Mouse (Mus musculus): ENCODE measurements around the gene Abcb9. TPM values are rescaled to one million over a fixed set of nuclear protein-coding genes. Genes with fewer than 3 reads are reported as not detected.
A peak's percentile ranks its signal among the peaks of the same experiment; 100 is the strongest.

The Abcb9 gene
- polyA plus RNA-seq, 1 experiment from 2014 or later = 3.7 TPM

- no peaks in the 10 kb centered on the region for H3K27me3 ChIP-seq (ENCODE audit: insufficient read depth, low read length)
- no peak for TF ChIP-seq EP300 (IDR thresholded peaks at IDR 0.05; ENCODE audit: low read depth)
- no peak for TF ChIP-seq CTCF (IDR thresholded peaks at IDR 0.05; ENCODE audit: low read depth)
Measured at GRCm38 (mm10) chr5:124076559-124076958, 19.0 kb downstream of the Abcb9 start.

GRCm38 (mm10) chr5:124075716-124076115 is 19.9 kb downstream of the Abcb9 start:
- Histone ChIP-seq H3K4me1 (ENCODE audit: insufficient read depth) (peaks cover 30% of the 10 kb centered on the region), H3K27me3 (ENCODE audit: insufficient read depth, low read length) (no peaks in the 10 kb centered on the region), H3K4me3 (ENCODE audit: low read depth, low read length) (no peak overlapping the region), H3K36me3 (replicated peaks; ENCODE audit: insufficient read depth, low read length) (no peaks in the 10 kb centered on the region), H3K9ac (replicated peaks) (no peak overlapping the region), H3K9me3 (ENCODE audit: low read length) (no peaks in the 10 kb centered on the region), H3K4me2 (ENCODE audit: low read depth, low read length) (no peak overlapping the region), H3K27ac (ENCODE audit: low read depth) (no peak overlapping the region)
- TF ChIP-seq CTCF (IDR thresholded peaks at IDR 0.05; ENCODE audit: low read depth) (no peak), EP300 (IDR thresholded peaks at IDR 0.05; ENCODE audit: low read depth) (no peak)
- ATAC-seq (no peak), DNase-seq (no peak)
- 55% methylated on average over 9 of the region's 9 CpGs for WGBS (ENCODE audit: insufficient replicate concordance)

More at GRCm38 (mm10) chr5:124076559-124076958, 19.0 kb downstream of the Abcb9 start:
- peak; percentile 83 for ATAC-seq
- Histone ChIP-seq H3K9me3 (ENCODE audit: low read length) (no peaks in the 10 kb centered on the region), H3K4me2 (ENCODE audit: low read depth, low read length) (no peak overlapping the region), H3K4me3 (ENCODE audit: low read depth, low read length) (no peak overlapping the region), H3K9ac (replicated peaks) (no peak overlapping the region), H3K27ac (ENCODE audit: low read depth) (peak overlapping the region; percentile 34), H3K36me3 (replicated peaks; ENCODE audit: insufficient read depth, low read length) (no peaks in the 10 kb centered on the region), H3K4me1 (ENCODE audit: insufficient read depth) (peaks cover 30% of the 10 kb centered on the region)
- 60% methylated on average over 9 of the region's 9 CpGs for WGBS (ENCODE audit: insufficient replicate concordance)
- no peak for DNase-seq

GRCm38 (mm10) chr5:124074845-124075307 is 20.7 kb downstream of the Abcb9 start:
- no peak for TF ChIP-seq EP300 (IDR thresholded peaks at IDR 0.05; ENCODE audit: low read depth)
- TF ChIP-seq CTCF (IDR thresholded peaks at IDR 0.05; ENCODE audit: low read depth) = no peak
- Histone ChIP-seq H3K4me1 (ENCODE audit: insufficient read depth) (peaks cover 30% of the 10 kb centered on the region), H3K9ac (replicated peaks) (no peak overlapping the region), H3K27me3 (ENCODE audit: insufficient read depth, low read length) (no peaks in the 10 kb centered on the region), H3K9me3 (ENCODE audit: low read length) (no peaks in the 10 kb centered on the region), H3K27ac (ENCODE audit: low read depth) (no peak overlapping the region), H3K36me3 (replicated peaks; ENCODE audit: insufficient read depth, low read length) (no peaks in the 10 kb centered on the region), H3K4me2 (ENCODE audit: low read depth, low read length) (no peak overlapping the region), H3K4me3 (ENCODE audit: low read depth, low read length) (no peak overlapping the region)
- no peak for DNase-seq
- 0 out of 2 replicates have a peak, but pooled peaks have one; percentile 5 for ATAC-seq
- WGBS (ENCODE audit: insufficient replicate concordance) = 24% methylated on average over 10 of the region's 10 CpGs

GRCm38 (mm10) chr5:124073682-124074081 is 21.9 kb downstream of the Abcb9 start:
- ATAC-seq = no peak
- TF ChIP-seq CTCF (IDR thresholded peaks at IDR 0.05; ENCODE audit: low read depth) (no peak), EP300 (IDR thresholded peaks at IDR 0.05; ENCODE audit: low read depth) (no peak)
- DNase-seq = no peak
- Histone ChIP-seq H3K9ac (replicated peaks) (0 out of 2 replicates have a peak overlapping the region, but pooled peaks have one; percentile 3), H3K9me3 (ENCODE audit: low read length) (no peaks in the 10 kb centered on the region), H3K4me1 (ENCODE audit: insufficient read depth) (peaks cover 26% of the 10 kb centered on the region), H3K27ac (ENCODE audit: low read depth) (no peak overlapping the region), H3K4me3 (ENCODE audit: low read depth, low read length) (no peak overlapping the region), H3K36me3 (replicated peaks; ENCODE audit: insufficient read depth, low read length) (no peaks in the 10 kb centered on the region), H3K4me2 (ENCODE audit: low read depth, low read length) (no peak overlapping the region), H3K27me3 (ENCODE audit: insufficient read depth, low read length) (no peaks in the 10 kb centered on the region)
- WGBS (ENCODE audit: insufficient replicate concordance) = 60% methylated on average over 9 of the region's 9 CpGs

GRCm38 (mm10) chr5:124069657-124070056 is 25.9 kb downstream of the Abcb9 start:
- Histone ChIP-seq H3K9me3 (ENCODE audit: low read length) (no peaks in the 10 kb centered on the region), H3K4me3 (ENCODE audit: low read depth, low read length) (no peak overlapping the region), H3K4me2 (ENCODE audit: low read depth, low read length) (no peak overlapping the region), H3K27ac (ENCODE audit: low read depth) (no peak overlapping the region), H3K4me1 (ENCODE audit: insufficient read depth) (peaks cover 8% of the 10 kb centered on the region; the same call in 1 of the 2 replicates), H3K36me3 (replicated peaks; ENCODE audit: insufficient read depth, low read length) (no peaks in the 10 kb centered on the region), H3K9ac (replicated peaks) (no peak overlapping the region), H3K27me3 (ENCODE audit: insufficient read depth, low read length) (no peaks in the 10 kb centered on the region)
- 60% methylated on average over 3 of the region's 3 CpGs for WGBS (ENCODE audit: insufficient replicate concordance)
- TF ChIP-seq EP300 (IDR thresholded peaks at IDR 0.05; ENCODE audit: low read depth) (no peak), CTCF (IDR thresholded peaks at IDR 0.05; ENCODE audit: low read depth) (no peak)
- no peak for DNase-seq
- ATAC-seq = no peak

- no peak for TF ChIP-seq CTCF (IDR thresholded peaks at IDR 0.05; ENCODE audit: low read depth)
- TF ChIP-seq EP300 (IDR thresholded peaks at IDR 0.05; ENCODE audit: low read depth) = no peak
- Histone ChIP-seq H3K9me3 (ENCODE audit: low read length) (no peaks in the 10 kb centered on the region), H3K4me3 (ENCODE audit: low read depth, low read length) (no peak overlapping the region), H3K27ac (ENCODE audit: low read depth) (no peak overlapping the region), H3K4me1 (ENCODE audit: insufficient read depth) (peaks cover 6% of the 10 kb centered on the region; the same call in 1 of the 2 replicates), H3K9ac (replicated peaks) (no peak overlapping the region), H3K4me2 (ENCODE audit: low read depth, low read length) (no peak overlapping the region), H3K27me3 (ENCODE audit: insufficient read depth, low read length) (no peaks in the 10 kb centered on the region), H3K36me3 (replicated peaks; ENCODE audit: insufficient read depth, low read length) (no peaks in the 10 kb centered on the region)
- 72% methylated on average over 12 of the region's 12 CpGs for WGBS (ENCODE audit: insufficient replicate concordance)
- no peak for DNase-seq
- ATAC-seq = no peak
Measured at GRCm38 (mm10) chr5:124062037-124062824, 33.4 kb downstream of the Abcb9 start.
